Comparison of ENCODE assay signal across 8 mouse cellular contexts in genomic region chr2:137116675-137117320, GRCm38 (mm10). TPM values are rescaled to one million over a fixed set of nuclear protein-coding genes. Genes with fewer than 3 reads are reported as not detected.
A peak's percentile ranks its signal among the peaks of the same experiment; 100 is the strongest.
DNase-seq lines count a peak whose midpoint lies in the region; ATAC-seq and TF ChIP-seq lines count a peak whose summit lies in the region.

No protein-coding gene starts in this region.

- no peak for DNase-seq in Patski (ENCODE audit: low read depth, low spot score)
- DNase-seq in cerebellum, postnatal 10 days, result peak; percentile 89 to 91
- peak; percentile 43 to 64 for DNase-seq in frontal cortex, postnatal 36 days (ENCODE audit: low spot score in 2 of 2)
- peak; percentile 96 for DNase-seq in hindbrain, embryonic 14.5 days (ENCODE audit: low spot score)
- peak; percentile 80 to 85 for DNase-seq in layer of hippocampus, postnatal 14 days (ENCODE audit: low spot score in 2 of 2)
- DNase-seq in lung, postnatal 0 days (ENCODE audit: low spot score), result peak; percentile 98
- peak; percentile 87 for DNase-seq in ovary, adult 18-20 months (ENCODE audit: low spot score)
- peak; percentile 19 to 30 for DNase-seq in thymus, adult 18-20 months

- ATAC-seq in Patski, result peak; percentile 66
- ATAC-seq in hindbrain, embryonic 14.5 days (ENCODE audit: low FRiP score), result peak; percentile 82
- ATAC-seq in lung, postnatal 0 days, result peak; percentile 80

- under 1% methylated on average over 61 of the region's 61 CpGs for WGBS in hindbrain, embryonic 14.5 days
- WGBS in lung, postnatal 0 days, result 1% methylated on average over 58 of the region's 61 CpGs

- peak overlapping the region; percentile 74 for H3K4me3 ChIP-seq in hindbrain, embryonic 14.5 days (replicated peaks; ENCODE audit: low read length)
- peak overlapping the region; percentile 83 for H3K4me3 ChIP-seq in lung, postnatal 0 days (ENCODE audit: low read depth, low read length)

- H3K4me2 ChIP-seq in hindbrain, embryonic 14.5 days (replicated peaks), result peak overlapping the region; percentile 95
- peak overlapping the region; percentile 93 for H3K4me2 ChIP-seq in lung, postnatal 0 days (replicated peaks; ENCODE audit: low read depth, low read length)

- in situ Hi-C loops in Patski (cut with MboI; ENCODE audit: low pct_unique_long_range_greater_than_20kb), result loop anchor here (5.0 to 10.0 kb wide), 5 partner anchors 298 to 821 kb away; no protein-coding TSS in a partner anchor

- H3K9ac ChIP-seq in hindbrain, embryonic 14.5 days, result peak overlapping the region; percentile 77
- peak overlapping the region; percentile 70 for H3K9ac ChIP-seq in lung, postnatal 0 days (replicated peaks; ENCODE audit: low read depth)

- CTCF ChIA-PET in Patski (lab: Charles Lee), result interaction anchor here (1.1 to 1.6 kb wide), 2 partner anchors 19 to 608 kb away, joined by 3 to 4 read pairs; no protein-coding TSS in a partner anchor

- no peak for TF ChIP-seq EP300 in lung, postnatal 0 days (IDR thresholded peaks at IDR 0.05)

- POLR2A ChIA-PET in Patski (lab: Charles Lee), result interaction anchor here (0.6 to 1.0 kb wide), 3 partner anchors 18 to 214 kb away, joined by 3 to 6 read pairs (median 3); no protein-coding TSS in a partner anchor

- no peaks in the 10 kb centered on the region for H3K27me3 ChIP-seq in Patski
- H3K27me3 ChIP-seq in hindbrain, embryonic 14.5 days (ENCODE audit: control insufficient read depth, insufficient read depth, low read length), result peaks cover 6% of the 10 kb centered on the region; the same call in 1 of the 2 replicates
- no peaks in the 10 kb centered on the region for H3K27me3 ChIP-seq in lung, postnatal 0 days (replicated peaks; ENCODE audit: insufficient read depth, low read length)

- H3K27ac ChIP-seq in hindbrain, embryonic 14.5 days, result peak overlapping the region; percentile 79
- peak overlapping the region; percentile 98 for H3K27ac ChIP-seq in lung, postnatal 0 days (ENCODE audit: low read length)

- no peaks in the 10 kb centered on the region for H3K36me3 ChIP-seq in hindbrain, embryonic 14.5 days (replicated peaks; ENCODE audit: control insufficient read depth, insufficient read depth)
- H3K36me3 ChIP-seq in lung, postnatal 0 days (ENCODE audit: insufficient read depth, low read length), result no peaks in the 10 kb centered on the region

- H3K9me3 ChIP-seq in hindbrain, embryonic 14.5 days (ENCODE audit: control insufficient read depth, low read length), result no peaks in the 10 kb centered on the region
- no peaks in the 10 kb centered on the region for H3K9me3 ChIP-seq in lung, postnatal 0 days (ENCODE audit: low read length)

- peaks cover 21% of the 10 kb centered on the region for H3K4me1 ChIP-seq in hindbrain, embryonic 14.5 days (replicated peaks; ENCODE audit: control insufficient read depth, insufficient read depth, low read length)
- H3K4me1 ChIP-seq in lung, postnatal 0 days (ENCODE audit: insufficient read depth, low read depth, low read length), result no peaks in the 10 kb centered on the region; the same call in 1 of the 2 replicates

- no peak for TF ChIP-seq CTCF in Patski (IDR thresholded peaks at IDR 0.05)
- TF ChIP-seq CTCF in lung, postnatal 0 days (IDR thresholded peaks at IDR 0.05), result no peak; the same call in 1 of the 2 replicates

RNA-seq across cellular contexts. Expression of gene Jag1, which starts 0.4 kb away (rescaled TPM):
- polyA plus RNA-seq in Patski (2021), result 37.3 TPM
- polyA plus RNA-seq in hindbrain, embryonic 14.5 days (2014; fragmentation: Nextera tagmentation; extraction: Ambion mirVana), result 13.2 and 14.7 TPM in 2 replicates
- 1 to 10 TPM; 9.2 to 9.7 TPM for total RNA-seq in layer of hippocampus, postnatal 14 days (2021)
- polyA plus RNA-seq in lung, postnatal 0 days (2015; fragmentation: Nextera tagmentation; extraction: Ambion mirVana), result 14.8 and 15.4 TPM in 2 replicates
